Mouse (Mus musculus): ENCODE data around the gene 6030468B19Rik.

Gene 6030468B19Rik

GRCm38 (mm10) chr11:117778851-117779433 lies 18.5 kb upstream of the 6030468B19Rik start:
- 73% methylated on average over 12 of the region's 12 CpGs for WGBS

DNA sequence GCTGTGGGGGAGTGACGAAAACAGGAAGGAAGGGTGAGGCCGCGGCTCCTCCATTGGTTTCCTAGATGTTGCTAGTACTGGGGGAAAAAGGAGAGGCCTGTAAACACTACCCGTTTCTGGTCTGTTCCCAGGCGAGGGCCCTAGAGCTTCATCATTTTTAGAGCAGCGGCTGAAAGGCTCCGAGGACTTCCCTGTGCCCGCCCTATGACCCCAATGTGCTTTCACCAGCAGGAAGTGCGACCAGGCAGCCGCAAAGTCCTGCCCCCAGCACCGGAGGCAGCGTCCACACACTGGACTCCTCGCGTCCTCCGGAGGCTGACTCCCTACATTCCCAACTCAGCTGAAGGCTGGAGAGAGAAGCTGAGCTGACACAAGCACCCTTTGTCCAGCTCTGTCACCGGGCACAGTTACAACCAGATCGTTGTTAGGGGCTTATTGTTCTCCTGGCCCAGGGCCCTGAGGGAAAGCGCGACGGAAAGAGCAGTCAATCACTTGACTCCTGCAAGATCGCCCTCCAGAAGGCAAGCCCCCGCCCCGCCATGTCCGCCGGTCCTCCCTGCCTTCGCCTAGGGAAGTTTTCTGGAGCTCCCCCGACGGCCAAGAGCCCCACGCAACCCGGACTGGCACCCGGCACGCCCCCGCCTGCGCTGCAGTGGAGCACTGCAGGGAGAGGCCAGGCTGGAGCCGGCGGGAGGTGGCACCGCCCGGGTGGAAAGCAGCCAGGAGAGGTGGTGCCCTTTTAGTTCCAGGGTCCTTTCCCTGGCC lies 17.8 kb upstream of the 6030468B19Rik start:
- 24% methylated on average over 38 of the region's 38 CpGs for WGBS

DNA sequence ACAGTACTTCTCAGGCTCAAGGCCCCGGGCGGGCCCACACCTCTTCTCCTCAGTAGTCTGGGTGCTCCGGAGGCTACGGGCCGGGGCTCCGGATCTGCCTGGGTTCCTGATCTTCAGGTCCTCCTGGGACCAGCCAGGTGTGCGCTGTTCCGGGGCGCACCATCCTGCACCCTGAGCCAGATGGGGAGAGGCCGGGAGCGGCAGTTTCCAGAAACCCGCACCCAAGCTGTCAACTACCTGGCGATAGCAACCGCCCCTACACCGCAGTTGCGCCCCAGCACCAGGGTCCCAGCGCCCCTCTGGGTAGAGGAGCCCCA lies 17.3 kb upstream of the 6030468B19Rik start:
- 5% methylated on average over 17 of the region's 17 CpGs for WGBS

- WGBS: 9% methylated on average over 19 of the region's 19 CpGs
Measured at GRCm38 (mm10) chr11:117780582-117781111, 16.8 kb upstream of the 6030468B19Rik start.

GRCm38 (mm10) chr11:117781199-117781821 lies 16.1 kb upstream of the 6030468B19Rik start:
- WGBS: 35% methylated on average over 18 of the region's 18 CpGs

- WGBS: 69% methylated on average over 24 of the region's 24 CpGs
Measured at GRCm38 (mm10) chr11:117781993-117782704, 15.3 kb upstream of the 6030468B19Rik start, which contains the start of the genes Tmc8 and Tmc6. Gene Tmc8, plus strand, starts transcription at chr11:117782076. Gene Tmc6, minus strand, starts transcription at chr11:117782198.

DNA sequence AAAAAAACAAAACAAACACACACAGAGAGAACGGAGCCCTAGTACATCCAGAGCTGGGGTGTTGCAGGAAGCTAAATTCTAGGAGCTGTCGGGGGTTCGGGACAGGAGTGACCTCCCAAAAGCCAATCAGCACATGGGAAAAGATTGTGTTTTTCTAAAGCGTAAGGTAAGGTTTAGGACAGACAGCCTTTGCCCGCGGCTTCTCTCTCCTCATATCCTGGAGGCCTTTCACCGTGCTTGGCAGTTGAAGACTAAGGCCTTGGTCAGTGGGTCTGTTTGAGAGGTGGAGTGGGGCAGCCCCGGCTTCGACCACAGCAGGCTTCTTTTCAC lies 14.8 kb upstream of the 6030468B19Rik start:
- 77% methylated on average over 9 of the region's 9 CpGs for WGBS

DNA sequence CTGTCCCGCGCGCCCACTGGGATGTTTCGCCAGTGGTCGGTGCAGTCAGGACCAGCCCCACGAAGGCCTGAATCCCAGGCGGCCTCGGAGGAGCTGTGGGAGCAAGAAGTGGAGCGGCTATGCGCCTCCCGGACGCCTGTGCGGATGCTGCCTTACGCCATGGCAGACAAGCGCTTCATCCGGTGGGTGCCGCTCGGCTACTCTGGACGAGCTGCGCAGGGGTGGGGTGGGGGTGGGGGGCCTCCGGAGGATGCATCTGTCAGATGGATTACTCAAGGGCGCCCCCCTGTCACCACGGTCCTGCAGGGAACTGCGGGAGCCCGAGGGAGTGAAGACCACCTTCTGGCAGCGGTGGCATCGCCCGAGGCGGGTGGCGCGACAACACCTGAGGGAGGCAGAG lies 14.4 kb upstream of the 6030468B19Rik start:
- WGBS: 12% methylated on average over 30 of the region's 31 CpGs

DNA sequence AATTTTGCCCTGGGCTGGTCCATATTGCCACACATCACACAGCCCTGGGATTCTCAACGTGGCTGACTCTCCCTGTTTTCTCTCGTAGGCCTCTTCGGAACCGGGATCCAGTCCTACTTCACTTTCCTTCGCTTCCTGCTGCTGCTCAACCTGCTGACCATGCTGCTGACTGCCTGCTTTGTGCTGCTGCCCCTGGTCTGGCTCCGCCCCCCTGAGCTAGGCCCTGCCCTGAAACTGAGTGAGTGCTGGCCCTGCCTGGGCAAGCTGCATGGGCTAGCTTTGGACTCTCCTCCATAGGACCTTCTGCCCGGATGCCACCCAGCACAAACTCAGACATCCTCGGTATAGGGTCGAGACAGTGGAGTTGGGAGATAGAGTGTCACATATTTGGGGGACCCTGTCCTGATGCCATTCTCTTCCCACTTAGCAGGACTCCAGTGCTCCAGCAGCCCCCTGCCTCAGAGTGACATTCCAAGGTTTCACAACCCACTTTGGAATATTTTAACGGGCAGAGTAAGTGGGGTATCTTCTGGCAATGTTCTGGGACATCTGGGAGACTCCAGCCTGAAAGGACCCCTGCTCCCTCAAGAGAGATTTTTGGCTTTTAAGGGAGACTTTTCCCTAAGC lies 13.7 kb upstream of the 6030468B19Rik start:
- 67% methylated on average over 10 of the region's 10 CpGs for WGBS

DNA sequence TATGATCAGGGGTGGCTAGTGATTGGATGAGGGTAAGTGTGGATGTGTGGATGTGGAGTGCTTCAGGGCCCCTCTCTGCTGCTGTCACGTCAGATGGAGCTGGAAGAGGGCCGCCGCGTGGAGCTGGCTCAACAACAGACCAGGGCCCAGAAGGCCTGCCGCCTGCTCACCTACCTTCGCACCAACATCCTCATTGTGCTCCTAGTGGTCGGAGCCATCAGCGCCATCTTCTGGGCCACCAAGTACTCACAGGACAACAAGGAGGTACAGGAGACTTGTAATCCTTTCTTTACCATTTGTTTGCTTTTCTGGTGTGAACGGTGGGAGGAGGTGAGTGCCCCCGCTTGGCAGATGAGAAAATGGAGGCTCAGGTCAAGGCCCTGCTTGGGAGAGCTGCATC lies 11.2 kb upstream of the 6030468B19Rik start:
- WGBS: 25% methylated on average over 10 of the region's 10 CpGs

DNA sequence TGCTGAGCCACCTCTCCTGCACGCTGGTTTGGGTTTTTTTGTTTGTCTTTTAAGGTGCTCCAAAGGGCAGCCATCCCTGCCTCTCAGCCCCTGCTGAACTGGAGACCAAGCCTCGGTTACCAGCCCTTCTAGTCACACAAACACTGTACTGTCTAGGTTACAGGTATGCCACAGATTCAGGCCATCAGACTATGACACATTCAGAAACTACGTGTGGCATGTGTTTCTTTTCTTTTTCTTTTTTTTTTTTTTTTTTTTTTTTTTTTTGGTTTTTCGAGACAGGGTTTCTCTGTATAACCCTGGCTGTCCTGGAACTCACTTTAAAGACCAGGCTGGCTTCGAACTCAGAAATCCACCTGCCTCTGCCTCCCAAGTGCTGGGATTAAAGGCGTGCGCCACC lies 9.0 kb upstream of the 6030468B19Rik start:
- 92% methylated on average over 7 of the region's 7 CpGs for WGBS

- 15% methylated on average over 14 of the region's 14 CpGs for WGBS
Measured at GRCm38 (mm10) chr11:117790286-117790685, 7.2 kb upstream of the 6030468B19Rik start.

GRCm38 (mm10) chr11:117790703-117791440 lies 6.6 kb upstream of the 6030468B19Rik start:
- 61% methylated on average over 23 of the region's 23 CpGs for WGBS

GRCm38 (mm10) chr11:117791441-117791761 lies 6.1 kb upstream of the 6030468B19Rik start:
- 90% methylated on average over 9 of the region's 9 CpGs for WGBS

DNA sequence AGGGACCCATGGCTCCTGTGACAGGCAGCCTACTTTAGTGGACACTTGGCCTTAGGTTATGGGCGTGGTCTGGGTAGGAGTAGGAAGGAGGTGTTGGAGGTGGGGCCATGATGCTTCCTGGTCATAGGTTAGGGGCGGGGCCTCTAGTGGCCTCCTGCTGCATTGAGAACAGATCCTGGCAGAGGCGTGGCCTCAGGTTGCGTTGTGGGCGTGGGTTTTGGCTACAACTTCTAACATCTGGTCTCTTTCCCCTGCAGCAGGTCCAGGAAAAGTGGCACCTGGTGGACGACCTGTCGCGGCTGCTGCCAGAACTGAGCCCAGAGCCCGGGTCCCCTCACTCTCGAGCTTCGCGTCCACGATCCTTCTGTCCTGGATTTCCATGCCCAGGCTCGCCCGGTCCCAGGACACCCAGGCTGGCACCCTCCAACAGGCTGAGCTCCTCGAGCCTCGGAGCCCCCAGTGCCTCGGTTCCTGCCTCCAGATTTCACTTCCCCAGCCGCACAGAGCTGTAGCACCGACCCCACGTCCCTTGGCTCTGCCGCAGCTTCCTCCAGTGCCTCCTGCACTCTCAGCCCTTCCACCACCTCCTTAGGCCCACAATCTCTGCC lies 5.1 kb upstream of the 6030468B19Rik start:
- 36% methylated on average over 22 of the region's 22 CpGs for WGBS

- WGBS: 76% methylated on average over 4 of the region's 4 CpGs
Measured at GRCm38 (mm10) chr11:117794035-117794551, 3.4 kb upstream of the 6030468B19Rik start.

- 82% methylated on average over 5 of the region's 5 CpGs for WGBS
Measured at GRCm38 (mm10) chr11:117796954-117797353, 506 bp upstream of the 6030468B19Rik start.

GRCm38 (mm10) chr11:117798160-117798541 lies 691 bp downstream of the 6030468B19Rik start:
- WGBS: 68% methylated on average over 2 of the region's 2 CpGs

- 60% methylated on average over 5 of the region's 5 CpGs for WGBS
Measured at GRCm38 (mm10) chr11:117799174-117799573, 1.7 kb downstream of the 6030468B19Rik start.

DNA sequence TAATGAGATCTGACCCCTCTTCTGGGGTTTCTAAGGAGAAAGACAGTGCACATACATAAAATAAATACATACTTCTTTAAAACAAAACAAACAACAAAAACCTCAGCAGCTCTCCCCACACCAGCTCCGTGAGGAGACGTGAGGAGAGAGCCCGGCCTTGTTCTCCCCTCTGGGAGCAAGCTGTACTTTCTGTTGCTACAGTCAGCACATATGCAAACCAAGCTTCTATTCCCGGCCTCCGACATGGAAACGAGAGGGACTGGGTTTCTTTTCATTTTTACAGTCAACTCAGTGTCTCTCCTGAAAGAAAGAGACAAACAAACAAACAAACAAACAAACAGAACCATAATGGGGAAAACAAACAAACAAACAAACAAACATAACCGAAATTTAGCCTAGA lies 2.6 kb downstream of the 6030468B19Rik start:
- WGBS: 66% methylated on average over 7 of the region's 7 CpGs

- WGBS: 90% methylated on average over 7 of the region's 7 CpGs
Measured at GRCm38 (mm10) chr11:117801650-117802049, 4.2 kb downstream of the 6030468B19Rik start.
